Mouse (Mus musculus) mesoderm, embryonic 11.5 days (tissue): ENCODE data around the gene Anapc11.
"Not testable (repeated sequence)": the region's sequence is repeated elsewhere in the genome, so short reads cannot be mapped to it uniquely, and the experiment has no call there.

Experiments
- DNase-seq: peaks from one replicate; pipeline ENCODE4 v3.0.0-alpha.2; 2012; ENCODE audit warnings: low read depth, low spot score

The Anapc11 gene

GRCm38 (mm10) chr11:120575046-120575445 is 23.2 kb upstream of the Anapc11 start:
- no peak for DNase-seq

- no peak for DNase-seq
Measured at GRCm38 (mm10) chr11:120575940-120576339, 22.3 kb upstream of the Anapc11 start.

- DNase-seq: no peak
Measured at GRCm38 (mm10) chr11:120576365-120576981, 21.7 kb upstream of the Anapc11 start.

GRCm38 (mm10) chr11:120577211-120578023 is 20.8 kb upstream of the Anapc11 start:
- DNase-seq: no peak

- DNase-seq: no peak
Measured at GRCm38 (mm10) chr11:120578024-120578693, 20.1 kb upstream of the Anapc11 start.

GRCm38 (mm10) chr11:120578694-120579243 is 19.5 kb upstream of the Anapc11 start:
- no peak for DNase-seq

GRCm38 (mm10) chr11:120579316-120580107 is 18.7 kb upstream of the Anapc11 start:
- peak; percentile 86 for DNase-seq

- DNase-seq: no peak
Measured at GRCm38 (mm10) chr11:120580190-120580589, 18.0 kb upstream of the Anapc11 start.

- DNase-seq: no peak
Measured at GRCm38 (mm10) chr11:120580871-120581331, 17.3 kb upstream of the Anapc11 start.

GRCm38 (mm10) chr11:120581490-120582267 is 16.5 kb upstream of the Anapc11 start, which contains the start of gene Arhgdia:
Gene Arhgdia (minus strand): TSS chr11:120581624.
- DNase-seq: peak; percentile 91

GRCm38 (mm10) chr11:120582268-120582981 is 15.8 kb upstream of the Anapc11 start:
- no peak for DNase-seq

GRCm38 (mm10) chr11:120582982-120583293 is 15.3 kb upstream of the Anapc11 start:
- not testable (repeated sequence) for DNase-seq

GRCm38 (mm10) chr11:120583937-120584336 is 14.3 kb upstream of the Anapc11 start:
- DNase-seq: no peak

- no peak for DNase-seq
Measured at GRCm38 (mm10) chr11:120588531-120588930, 9.7 kb upstream of the Anapc11 start.

GRCm38 (mm10) chr11:120597240-120598235 is 683 bp upstream of the Anapc11 start:
- no peak for DNase-seq

GRCm38 (mm10) chr11:120598990-120599549 is 849 bp downstream of the Anapc11 start:
- DNase-seq: no peak

- no peak for DNase-seq
Measured at GRCm38 (mm10) chr11:120600716-120601115, 2.5 kb downstream of the Anapc11 start.

- no peak for DNase-seq
Measured at GRCm38 (mm10) chr11:120603545-120603944, 5.3 kb downstream of the Anapc11 start.
